In the genomic region with DNA sequence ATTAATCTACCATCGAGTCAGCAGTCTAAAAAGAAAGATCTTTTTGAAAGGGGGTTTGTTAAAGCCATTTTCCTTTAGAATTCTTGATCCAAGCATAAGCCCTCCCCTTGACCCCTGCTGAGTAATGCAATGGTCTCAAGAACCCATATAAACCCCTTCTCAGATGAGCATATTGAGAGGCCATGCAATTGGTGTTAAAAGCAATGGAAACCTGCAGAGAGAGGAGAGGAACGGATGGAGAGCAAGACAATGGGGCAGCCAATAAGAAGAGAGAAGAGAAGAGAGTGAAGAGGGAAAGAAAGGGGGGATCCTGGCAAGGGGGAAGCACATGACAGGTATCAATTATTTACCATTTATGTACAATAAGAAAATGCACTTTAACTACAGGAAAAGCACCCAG, we compare ENCODE assay signal across 17 mouse cellular contexts.
"Had no signal": no experiment of that assay in that cellular context is flagged by ENCODE, and none has a peak within 500 bp of the region (broad histone marks: within the 10 kb centered on the region; RNA-seq: fewer than 3 reads in every experiment).

No protein-coding gene starts in this region.

- H3K4me2 ChIP-seq: limb, embryonic 12.5 days; limb, embryonic 15.5 days; liver, embryonic 11.5 days; lung, embryonic 14.5 days; midbrain, embryonic 13.5 days had no signal

- DNase-seq: kidney, adult 2 months; kidney, postnatal 25 days; layer of hippocampus, adult 9-11 months; left cerebral cortex, postnatal 4 days; liver, postnatal 0 days; lung, embryonic 14.5 days; thymus, adult 18-20 months had no signal

- H3K9me3 ChIP-seq: limb, embryonic 15.5 days; midbrain, embryonic 13.5 days had no signal

- H3K4me3 ChIP-seq: layer of hippocampus, adult 2 months; left cerebral cortex, adult 2 months; limb, embryonic 12.5 days; limb, embryonic 15.5 days; midbrain, embryonic 13.5 days had no signal

- H3K9ac ChIP-seq: limb, embryonic 12.5 days; limb, embryonic 15.5 days; liver, embryonic 14.5 days; liver, postnatal 0 days; lung, embryonic 14.5 days; midbrain, embryonic 13.5 days had no signal

- H3K27ac ChIP-seq: kidney, postnatal 0 days; layer of hippocampus, adult 2 months; left cerebral cortex, adult 2 months; limb, embryonic 12.5 days; limb, embryonic 15.5 days; liver, embryonic 14.5 days; macrophage; midbrain, embryonic 13.5 days had no signal

- H3K4me1 ChIP-seq: limb, embryonic 15.5 days had no signal

- H3K36me3 ChIP-seq: limb, embryonic 12.5 days; limb, embryonic 15.5 days; midbrain, embryonic 13.5 days had no signal

- H3K27me3 ChIP-seq: limb, embryonic 12.5 days; limb, embryonic 15.5 days; midbrain, embryonic 13.5 days had no signal

- ATAC-seq: liver, postnatal 0 days; lung, postnatal 0 days; midbrain, embryonic 13.5 days had no signal
